Mouse (Mus musculus) layer of hippocampus, postnatal 14 days (tissue): ENCODE measurements around the gene Ubtd1. TPM values are rescaled to one million over a fixed set of nuclear protein-coding genes. Genes with fewer than 3 reads are reported as not detected.

ENCODE experiments used
- DNase-seq, 2 experiments: peaks; one replicate each; pipeline ENCODE4 v3.0.0; 2021 to 2022; ENCODE audit warnings: low spot score in 2 of 2, mixed read lengths in 1 of 2
- total RNA-seq, 2 experiments: library from RNA; stranded (reverse); gene quantifications; 2 replicates each; pipeline ENCODE4 v1.2.3; 2021

The Ubtd1 gene
- total RNA-seq, 2 experiments from 2014 or later, result 15.6 to 17.0 TPM

- no peak for DNase-seq
Observed at GRCm38 (mm10) chr19:42019011-42019522, 37.5 kb downstream of the Ubtd1 start.

GRCm38 (mm10) chr19:42021681-42022541, 40.3 kb downstream of the Ubtd1 start:
- DNase-seq, result no peak

GRCm38 (mm10) chr19:42022542-42022848, 40.9 kb downstream of the Ubtd1 start:
- DNase-seq, result no peak

GRCm38 (mm10) chr19:42026158-42026557, 44.6 kb downstream of the Ubtd1 start:
- DNase-seq, result peak; percentile 77 to 86

- DNase-seq, result no peak
Observed at GRCm38 (mm10) chr19:42031112-42031511, 49.5 kb downstream of the Ubtd1 start.

- DNase-seq, result no peak
Observed at GRCm38 (mm10) chr19:42033611-42034010, 52.0 kb downstream of the Ubtd1 start.

GRCm38 (mm10) chr19:42034146-42034775, 52.7 kb downstream of the Ubtd1 start:
- DNase-seq, result peak; percentile 36 to 44

- peak; percentile 25 to 62 for DNase-seq
Observed at GRCm38 (mm10) chr19:42034881-42035455, 53.4 kb downstream of the Ubtd1 start.

- peak; percentile 77 to 85 for DNase-seq
Observed at GRCm38 (mm10) chr19:42035456-42036248, 54.1 kb downstream of the Ubtd1 start, which contains the start of gene Ankrd2. TSS of gene Ankrd2 (plus strand) at chr19:42036000.

GRCm38 (mm10) chr19:42036357-42036756, 54.8 kb downstream of the Ubtd1 start:
- DNase-seq, result no peak

- DNase-seq, result no peak
Observed at GRCm38 (mm10) chr19:42037167-42037702, 55.7 kb downstream of the Ubtd1 start.

- no peak for DNase-seq
Observed at GRCm38 (mm10) chr19:42038310-42038709, 56.7 kb downstream of the Ubtd1 start.

GRCm38 (mm10) chr19:42043988-42044387, 62.4 kb downstream of the Ubtd1 start:
- no peak for DNase-seq

- DNase-seq, result peak; percentile 49 to 61
Observed at GRCm38 (mm10) chr19:42045269-42046102, 63.9 kb downstream of the Ubtd1 start, which contains the start of gene Hoga1. TSS of gene Hoga1 (plus strand) at chr19:42045610.

GRCm38 (mm10) chr19:42050251-42050650, 68.7 kb downstream of the Ubtd1 start:
- no peak for DNase-seq

- no peak for DNase-seq
Observed at GRCm38 (mm10) chr19:42051351-42051750, 69.8 kb downstream of the Ubtd1 start.

- no peak for DNase-seq
Observed at GRCm38 (mm10) chr19:42051948-42052347, 70.4 kb downstream of the Ubtd1 start, which contains the start of gene 4933411K16Rik. TSS of gene 4933411K16Rik (plus strand) at chr19:42052248.

GRCm38 (mm10) chr19:42054255-42054654, 72.7 kb downstream of the Ubtd1 start:
- no peak for DNase-seq

GRCm38 (mm10) chr19:42055881-42056280, 74.3 kb downstream of the Ubtd1 start:
- DNase-seq, result no peak
